Mouse (Mus musculus) bone marrow macrophage, adult 2 months (primary cell): ENCODE data around the gene Gm3636. TPM values are rescaled to one million over a fixed set of nuclear protein-coding genes. Genes with fewer than 3 reads are reported as not detected.
"Not testable (repeated sequence)": the region's sequence is repeated elsewhere in the genome, so short reads cannot be mapped to it uniquely, and the experiment has no call there.

ENCODE experiments used
- H3K27ac ChIP-seq: 2 replicates; pipeline ENCODE4 v1.5.1; 2012; ENCODE audit warnings: low read depth, low read length; ENCODE audit not compliant: insufficient read depth
- H3K4me1 ChIP-seq: 2 replicates; pipeline ENCODE4 v1.6.1; 2012; ENCODE audit warnings: low read length; ENCODE audit not compliant: control insufficient read depth, insufficient read depth
- H3K4me3 ChIP-seq: 2 replicates; pipeline ENCODE4 v1.5.1; 2012; ENCODE audit warnings: mild to moderate bottlenecking, low read length, moderate library complexity; ENCODE audit not compliant: insufficient read depth
- polyA plus RNA-seq: library from polyadenylated mRNA; stranded (reverse); fragments of >200 nt; gene quantifications from 2 replicates; pipeline ENCODE4 v1.2.4, GENCODE M21; 2012; ENCODE audit not compliant: missing spikeins, insufficient read depth, insufficient read length

Gm3636 gene
- polyA plus RNA-seq, result not detected in 2 replicates

GRCm38 (mm10) chr14:6742232-6742631 lies at the start of gene Gm3636:
TSS of gene Gm3636 (minus strand) at chr14:6742332.
- H3K27ac ChIP-seq, H3K4me3 ChIP-seq: not testable (repeated sequence)

GRCm38 (mm10) chr14:6774311-6774710 lies 32.2 kb upstream of the Gm3636 start, which contains the start of gene Gm8362:
TSS of gene Gm8362 (minus strand) at chr14:6774411.
- not testable (repeated sequence) for H3K4me1 ChIP-seq, H3K4me3 ChIP-seq, H3K27ac ChIP-seq

More at GRCm38 (mm10) chr14:6742232-6742631, at the start of gene Gm3636:
- H3K4me1 ChIP-seq, result not testable (repeated sequence)

GRCm38 (mm10) chr14:6757231-6757536 lies 15.1 kb upstream of the Gm3636 start:
- H3K4me3 ChIP-seq, H3K27ac ChIP-seq: not testable (repeated sequence)

GRCm38 (mm10) chr14:6756384-6757230 lies 14.5 kb upstream of the Gm3636 start:
- not testable (repeated sequence) for H3K4me3 ChIP-seq, H3K4me1 ChIP-seq, H3K27ac ChIP-seq

More at GRCm38 (mm10) chr14:6757231-6757536, 15.1 kb upstream of the Gm3636 start:
- H3K4me1 ChIP-seq, result not testable (repeated sequence)

GRCm38 (mm10) chr14:6720151-6720550 lies 22.0 kb downstream of the Gm3636 start, which contains the start of gene Gm8050:
TSS of gene Gm8050 (minus strand) at chr14:6720251.
- H3K27ac ChIP-seq, H3K4me1 ChIP-seq, H3K4me3 ChIP-seq: not testable (repeated sequence)

Other genes starting within 250 kb of the Gm3636 start
- gene Gm8356, start 205.0 kb downstream of the Gm3636 start, polyA plus RNA-seq, result not detected in 2 replicates
- not detected in 2 replicates for gene Gm3629, start 151.7 kb downstream of the Gm3636 start, polyA plus RNA-seq
- gene Gm3460, start 119.9 kb downstream of the Gm3636 start, polyA plus RNA-seq, result not detected in 2 replicates
- gene Gm10251, start 58.2 kb downstream of the Gm3636 start, polyA plus RNA-seq, result not detected in 2 replicates
- gene Gm8050, start 22.1 kb downstream of the Gm3636 start, polyA plus RNA-seq, result not detected in 2 replicates
- gene Gm8362, start 32.1 kb upstream of the Gm3636 start, polyA plus RNA-seq, result not detected in 2 replicates
- gene Gm3642, start 98.0 kb upstream of the Gm3636 start, polyA plus RNA-seq, result not detected in 2 replicates
- gene Gm3667, start 147.6 kb upstream of the Gm3636 start, polyA plus RNA-seq, result not detected in 2 replicates
- not detected in 2 replicates for gene Gm6356, start 231.5 kb upstream of the Gm3636 start, polyA plus RNA-seq